Mouse (Mus musculus): ENCODE results near the gene Sdk2.

Sdk2 gene

GRCm38 (mm10) chr11:114066951-114067762 is at the start of gene Sdk2:
Gene Sdk2, minus strand, starts transcription at chr11:114067046.
- no peak for DNase-seq (ENCODE audit: low spot score)

DNA sequence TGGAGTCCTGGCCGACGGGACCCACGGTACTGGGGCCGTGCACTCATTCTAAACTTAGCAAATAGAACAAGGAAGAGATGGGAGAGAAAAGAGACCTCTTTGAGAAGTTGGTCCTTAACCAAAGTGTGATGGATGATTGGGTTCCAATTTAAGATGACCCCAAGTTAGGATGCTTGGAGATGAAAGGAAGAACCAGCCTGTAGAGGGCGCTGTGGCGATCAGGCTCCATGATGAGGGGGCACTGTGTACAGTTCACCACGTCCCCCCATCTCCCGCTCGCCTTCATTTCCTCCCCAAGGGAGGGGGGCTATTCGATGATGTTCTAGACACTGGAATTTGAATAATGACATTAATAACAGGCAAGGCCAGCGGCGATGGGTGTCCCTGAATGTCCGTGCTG is 48.2 kb upstream of the Sdk2 start:
- DNase-seq (ENCODE audit: low spot score), result no peak

DNA sequence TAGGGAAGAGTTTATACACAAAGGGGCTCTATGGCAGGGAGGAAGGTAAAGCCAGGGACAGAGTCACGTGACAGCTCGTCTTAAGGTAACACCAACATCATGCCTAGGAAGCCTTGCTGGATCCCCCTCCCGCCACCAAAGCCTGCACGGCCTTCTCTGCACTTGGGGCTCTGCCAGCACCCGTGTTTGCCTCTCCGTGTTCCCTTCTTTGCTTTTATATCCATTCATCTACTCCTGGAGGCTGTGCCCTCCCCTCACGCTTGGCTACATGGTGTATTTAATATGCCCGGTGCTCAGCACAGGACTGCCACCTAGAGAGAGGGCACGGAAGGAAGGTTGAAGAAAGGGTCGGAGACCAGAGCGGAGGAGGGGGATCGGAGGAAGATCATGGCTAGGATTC is 47.8 kb upstream of the Sdk2 start:
- DNase-seq (ENCODE audit: low spot score), result no peak

GRCm38 (mm10) chr11:114110851-114111250 is 44.0 kb upstream of the Sdk2 start:
- no peak for DNase-seq (ENCODE audit: low spot score)

- no peak for DNase-seq (ENCODE audit: low spot score)
Measured at GRCm38 (mm10) chr11:114093636-114094035, 26.8 kb upstream of the Sdk2 start.

DNA sequence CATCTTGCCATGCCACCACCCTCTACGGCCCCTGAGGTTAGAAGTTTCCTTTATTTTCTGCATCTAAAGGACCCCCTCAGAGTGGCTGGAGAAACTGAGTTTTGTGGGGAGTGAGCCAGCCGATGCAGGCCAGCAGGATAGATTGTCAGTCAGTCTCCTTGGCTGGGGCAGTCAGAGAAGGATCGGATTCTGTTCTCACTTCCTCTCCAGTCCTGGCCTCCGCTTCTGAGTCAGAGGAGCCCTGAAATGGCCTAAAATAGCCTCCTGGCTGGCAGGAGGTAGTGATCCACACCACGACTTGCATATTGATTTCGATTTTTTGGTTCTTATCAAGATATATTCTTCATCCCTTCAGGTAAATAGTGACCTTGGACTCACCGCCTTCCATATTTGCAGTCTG is 26.3 kb upstream of the Sdk2 start:
- no peak for DNase-seq (ENCODE audit: low spot score)

DNA sequence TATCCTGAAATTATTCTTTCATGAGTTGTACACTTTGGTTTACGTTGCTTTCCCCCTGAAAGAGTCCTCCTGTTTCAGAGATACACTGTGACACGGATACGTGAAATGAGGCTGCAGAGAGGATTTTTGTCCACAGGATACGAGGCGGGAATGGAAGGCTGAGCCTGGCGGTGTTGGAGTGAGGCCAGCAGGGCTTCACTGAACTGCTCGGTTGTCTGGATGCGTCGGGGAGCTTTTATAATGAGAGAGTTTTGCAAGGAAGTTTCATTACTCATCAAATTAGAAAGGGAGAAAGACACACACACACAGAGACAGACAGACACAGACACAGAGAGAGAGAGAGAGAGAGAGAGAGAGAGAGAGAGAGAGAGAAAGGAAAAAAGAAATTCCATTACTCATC is 13.8 kb upstream of the Sdk2 start:
- no peak for DNase-seq (ENCODE audit: low spot score)

GRCm38 (mm10) chr11:114072644-114073043 is 5.8 kb upstream of the Sdk2 start:
- no peak for DNase-seq (ENCODE audit: low spot score)

DNA sequence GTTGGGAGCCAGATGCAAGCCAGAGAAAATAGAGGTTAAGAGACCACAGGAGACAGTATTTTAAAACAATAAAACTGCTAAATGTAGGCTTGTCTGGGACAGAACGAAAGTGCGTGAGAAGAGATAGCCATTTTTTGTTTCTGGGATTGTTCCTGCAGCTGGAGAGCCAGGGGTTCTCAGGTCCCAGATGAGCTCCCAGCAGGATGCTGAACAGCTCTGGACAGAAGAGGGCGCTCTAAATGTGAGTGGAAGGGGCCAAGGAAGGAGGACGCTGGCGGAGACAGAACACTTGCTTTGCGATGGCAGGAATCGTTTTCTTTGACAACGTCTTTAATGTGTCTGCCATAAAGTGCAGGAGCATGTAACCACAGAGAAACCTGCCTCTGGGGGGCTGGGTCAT is 5.2 kb upstream of the Sdk2 start:
- DNase-seq (ENCODE audit: low spot score), result peak; percentile 36

DNA sequence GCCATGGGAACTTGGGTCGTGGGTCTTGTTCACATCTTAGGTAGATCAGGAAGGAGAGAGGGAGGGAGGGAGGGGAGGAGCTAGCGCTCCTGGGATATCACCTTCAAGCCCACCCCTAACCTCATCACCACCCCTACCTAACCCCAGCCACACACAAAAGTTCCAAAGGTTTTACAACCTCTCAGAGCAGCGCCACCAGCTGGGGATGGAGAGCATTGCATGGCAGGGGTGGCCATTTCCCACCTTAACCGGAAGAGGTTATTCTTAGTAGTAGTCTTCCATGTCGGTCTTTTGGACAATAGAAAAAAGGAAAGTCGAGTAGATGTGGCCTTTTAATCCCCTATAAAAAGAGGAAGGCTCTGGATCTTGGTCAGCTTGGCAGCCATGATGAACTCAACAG is 4.0 kb upstream of the Sdk2 start:
- no peak for DNase-seq (ENCODE audit: low spot score)

- no peak for DNase-seq (ENCODE audit: low spot score)
Measured at GRCm38 (mm10) chr11:114070131-114070530, 3.3 kb upstream of the Sdk2 start.

DNA sequence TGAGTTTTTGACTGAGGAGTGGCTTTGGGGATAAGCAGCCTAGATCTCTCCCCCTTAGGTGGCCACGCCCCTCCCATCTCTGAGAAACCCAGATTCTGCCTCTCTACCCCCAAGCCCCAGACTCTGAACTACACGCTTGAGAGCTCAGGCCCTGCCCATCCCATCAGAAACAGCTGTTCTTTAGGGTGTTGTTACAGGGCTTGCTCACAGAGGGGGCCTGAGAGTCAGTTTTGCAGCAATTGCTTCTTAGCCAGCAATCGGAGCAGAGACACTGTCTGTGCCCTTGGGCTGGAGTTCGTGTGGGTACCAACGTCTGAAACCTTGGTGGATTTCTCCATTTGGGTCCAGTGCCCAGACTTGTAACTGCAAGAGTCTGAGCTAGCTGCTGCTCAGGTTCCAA is 1.5 kb upstream of the Sdk2 start:
- peak; percentile 43 for DNase-seq (ENCODE audit: low spot score)

GRCm38 (mm10) chr11:114066098-114066950 is 522 bp downstream of the Sdk2 start:
- DNase-seq (ENCODE audit: low spot score), result no peak

- DNase-seq (ENCODE audit: low spot score), result no peak
Measured at GRCm38 (mm10) chr11:114065596-114065995, 1.2 kb downstream of the Sdk2 start.

GRCm38 (mm10) chr11:114064871-114065388 is 1.9 kb downstream of the Sdk2 start:
- no peak for DNase-seq (ENCODE audit: low spot score)

GRCm38 (mm10) chr11:114061946-114062345 is 4.9 kb downstream of the Sdk2 start:
- DNase-seq (ENCODE audit: low spot score), result no peak

GRCm38 (mm10) chr11:114061265-114061664 is 5.6 kb downstream of the Sdk2 start:
- DNase-seq (ENCODE audit: low spot score), result no peak

DNA sequence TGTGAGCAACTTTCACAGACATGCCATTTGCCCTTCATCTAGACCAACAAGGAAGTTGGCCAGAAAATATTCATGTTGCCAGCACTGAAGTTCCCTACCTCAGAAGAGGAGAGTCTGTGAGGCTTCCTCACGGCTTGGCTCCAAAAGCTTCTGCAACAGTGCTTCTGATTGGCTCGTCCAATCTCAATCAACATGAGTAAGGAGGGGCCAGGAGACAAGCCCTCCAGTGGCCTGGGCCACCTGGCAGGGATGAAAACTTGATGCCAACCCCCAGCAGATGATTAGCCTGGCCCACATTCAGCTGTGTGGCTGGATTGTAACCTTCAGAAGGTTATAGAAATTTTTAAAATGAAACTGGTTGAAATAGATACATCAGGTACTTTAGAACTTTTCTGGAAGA is 10.5 kb downstream of the Sdk2 start:
- no peak for DNase-seq (ENCODE audit: low spot score)

DNA sequence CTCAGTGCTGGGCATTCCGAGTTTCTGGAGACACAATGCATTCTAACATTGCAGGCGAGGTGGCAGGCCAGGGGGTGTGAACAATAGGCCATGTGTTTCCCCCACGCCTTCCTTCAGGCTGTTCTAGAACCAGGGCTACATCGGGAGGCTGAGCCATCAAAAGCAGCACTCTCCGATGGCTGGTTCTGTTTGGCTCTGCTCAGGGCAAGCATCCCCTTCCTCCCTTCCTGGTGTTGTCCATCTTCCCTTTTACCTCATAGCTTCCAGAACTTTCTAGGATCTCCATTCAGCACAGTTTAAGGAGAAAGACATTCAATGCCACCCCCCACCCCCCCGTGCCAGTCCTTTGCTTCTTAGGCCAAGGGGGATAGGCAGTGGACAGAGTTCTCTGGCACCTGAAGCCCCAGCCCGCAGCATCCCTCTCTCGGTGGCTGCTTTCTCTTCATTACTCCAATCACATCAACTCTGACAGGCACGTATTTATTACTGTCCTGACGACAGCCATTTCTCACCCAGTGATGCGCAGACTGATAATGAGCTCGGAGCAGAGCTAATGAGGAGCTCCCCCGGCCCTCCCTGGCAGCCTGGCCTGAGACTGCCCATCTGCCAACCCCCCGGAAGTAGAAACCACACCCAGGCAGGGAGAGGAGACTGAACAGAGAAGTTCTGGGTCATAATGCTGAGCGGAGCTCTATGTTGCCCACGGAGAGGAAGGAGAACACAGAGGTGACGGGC is 12.1 kb downstream of the Sdk2 start:
- DNase-seq (ENCODE audit: low spot score), result no peak

- no peak for DNase-seq (ENCODE audit: low spot score)
Measured at GRCm38 (mm10) chr11:114051361-114051760, 15.5 kb downstream of the Sdk2 start.

DNA sequence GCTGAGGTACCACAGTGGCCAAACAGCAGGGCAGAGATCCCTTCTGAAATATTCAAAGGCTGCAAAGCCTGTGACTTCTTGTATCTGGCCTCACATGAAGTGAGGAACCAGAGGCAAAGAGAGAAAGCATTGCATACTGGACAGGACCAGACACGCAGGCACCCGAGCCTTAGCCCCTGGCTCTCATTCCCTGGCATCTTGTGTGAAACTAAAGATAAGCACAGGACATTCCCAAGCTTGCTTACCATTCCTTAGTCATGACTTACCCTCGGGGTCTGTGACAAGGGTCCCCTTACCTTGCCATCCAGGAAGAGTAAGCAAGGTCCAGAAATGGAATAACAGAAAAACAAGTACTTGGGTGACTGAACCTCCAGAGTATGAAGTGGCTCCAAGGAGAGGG is 16.3 kb downstream of the Sdk2 start:
- no peak for DNase-seq (ENCODE audit: low spot score)

DNA sequence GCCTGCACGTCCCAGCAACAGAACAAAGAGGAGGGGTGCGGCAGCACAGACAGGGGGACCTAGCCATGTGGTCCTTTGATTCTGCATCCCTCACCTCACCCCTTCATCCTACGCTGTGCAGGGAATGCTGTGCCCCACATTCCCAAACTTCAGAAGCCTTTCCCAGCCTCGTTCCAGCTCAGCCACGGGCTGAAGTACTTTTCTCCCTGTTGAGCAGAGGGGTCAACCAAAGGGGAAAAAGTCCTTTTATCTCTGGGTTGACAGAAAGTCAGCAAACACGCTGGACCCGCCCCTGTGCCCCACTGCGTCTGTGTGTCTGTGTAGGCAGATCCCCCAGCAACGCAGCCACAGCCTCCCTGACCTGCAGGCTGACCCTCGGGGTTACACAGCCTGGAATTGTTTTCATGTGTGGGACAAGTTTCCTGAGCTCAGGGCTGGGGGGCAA is 18.9 kb downstream of the Sdk2 start:
- no peak for DNase-seq (ENCODE audit: low spot score)

Data from lung, postnatal 25 days (tissue).